Comparison of ENCODE assay signal across 8 mouse cellular contexts in the genomic region with DNA sequence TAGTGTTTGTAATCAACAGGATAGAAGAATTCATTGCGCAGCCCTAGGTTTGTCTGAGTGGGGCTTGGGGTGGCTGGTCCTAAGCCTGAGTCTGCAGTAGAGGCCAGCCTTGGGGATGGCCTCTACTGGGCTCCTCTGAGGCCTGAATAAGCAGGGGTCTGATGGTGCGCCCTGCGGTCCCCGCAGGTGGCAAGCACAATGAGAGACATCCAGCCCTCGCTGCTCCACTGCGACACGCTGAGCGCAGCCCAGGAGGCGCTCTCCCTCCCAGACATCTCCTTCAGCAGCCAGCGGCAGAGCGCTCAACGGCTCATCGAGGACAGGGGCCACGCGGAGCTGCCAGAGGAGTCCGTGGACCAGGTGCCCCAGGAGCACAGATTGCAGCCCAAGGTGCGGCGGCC.
A peak's percentile ranks its signal among the peaks of the same experiment; 100 is the strongest.
DNase-seq lines count a peak whose midpoint lies in the region; ATAC-seq lines count a peak whose summit lies in the region.
"Had no signal": no experiment of that assay in that cellular context is flagged by ENCODE, and none has a peak within 500 bp of the region (broad histone marks: within the 10 kb centered on the region; RNA-seq: fewer than 3 reads in every experiment).

No protein-coding gene starts in this region.

- H3K4me1 ChIP-seq in embryonic facial prominence, embryonic 10.5 days: peaks cover 5% of the 10 kb centered on the region
- H3K4me1 ChIP-seq in forebrain, embryonic 16.5 days (replicated peaks; ENCODE audit: control insufficient read depth, insufficient read depth, low read length): peaks cover 3% of the 10 kb centered on the region; the same call in 1 of the 2 replicates
- peaks cover 5% of the 10 kb centered on the region; the same call in 1 of the 2 replicates for H3K4me1 ChIP-seq in neural tube, embryonic 12.5 days

- no peaks in the 10 kb centered on the region for H3K36me3 ChIP-seq in embryonic facial prominence, embryonic 10.5 days (replicated peaks)
- no peaks in the 10 kb centered on the region for H3K36me3 ChIP-seq in forebrain, embryonic 16.5 days (ENCODE audit: control insufficient read depth, insufficient read depth)
- H3K36me3 ChIP-seq in neural tube, embryonic 12.5 days: no peaks in the 10 kb centered on the region

- no peaks in the 10 kb centered on the region for H3K9me3 ChIP-seq in embryonic facial prominence, embryonic 10.5 days
- H3K9me3 ChIP-seq in forebrain, embryonic 16.5 days (ENCODE audit: control insufficient read depth, low read length): no peaks in the 10 kb centered on the region
- no peaks in the 10 kb centered on the region for H3K9me3 ChIP-seq in neural tube, embryonic 12.5 days

- no peak overlapping the region; the same call in 1 of the 2 replicates for H3K9ac ChIP-seq in forebrain, embryonic 16.5 days (replicated peaks; ENCODE audit: low read depth, low read length)
- H3K9ac ChIP-seq in neural tube, embryonic 12.5 days: no peak overlapping the region

- 0 out of 2 replicates have a peak overlapping the region, but pooled peaks have one; percentile 6 for H3K27ac ChIP-seq in embryonic facial prominence, embryonic 10.5 days (replicated peaks)
- no peak overlapping the region for H3K27ac ChIP-seq in forebrain, embryonic 16.5 days (ENCODE audit: low read length)
- H3K27ac ChIP-seq in neural tube, embryonic 12.5 days: no peak overlapping the region

- H3K4me3 ChIP-seq in embryonic facial prominence, embryonic 10.5 days: peak overlapping the region; percentile 38
- no peak overlapping the region for H3K4me3 ChIP-seq in forebrain, embryonic 16.5 days (replicated peaks; ENCODE audit: low read length)
- H3K4me3 ChIP-seq in neural tube, embryonic 12.5 days: no peak overlapping the region

- no peaks in the 10 kb centered on the region for H3K27me3 ChIP-seq in embryonic facial prominence, embryonic 10.5 days (replicated peaks; ENCODE audit: low read depth, poor library complexity, severe bottlenecking)
- no peaks in the 10 kb centered on the region for H3K27me3 ChIP-seq in forebrain, embryonic 16.5 days (replicated peaks; ENCODE audit: control insufficient read depth, insufficient read depth, low read length)
- H3K27me3 ChIP-seq in neural tube, embryonic 12.5 days (replicated peaks): no peaks in the 10 kb centered on the region

- H3K4me2 ChIP-seq in forebrain, embryonic 16.5 days (ENCODE audit: low read length): peak overlapping the region; percentile 31
- H3K4me2 ChIP-seq in neural tube, embryonic 12.5 days (replicated peaks): peak overlapping the region; percentile 43

- peak; percentile 6 for DNase-seq in kidney, postnatal 10 days
- DNase-seq in kidney, adult 18-20 months: no peak
- peak; percentile 36 for DNase-seq in embryonic facial prominence, embryonic 10.5 days (ENCODE audit: low spot score)
- DNase-seq in gastrocnemius, postnatal 4 days (ENCODE audit: low spot score in 2 of 2): no peak
- no peak for DNase-seq in right cerebral cortex, adult 2 months (ENCODE audit: low spot score in 2 of 2)
- DNase-seq: lung, postnatal 10 days had no signal

- ATAC-seq in forebrain, embryonic 16.5 days: peak; percentile 28; the same call in 1 of the 2 replicates
- ATAC-seq in neural tube, embryonic 12.5 days (ENCODE audit: low FRiP score, low read depth): no peak

- 14% methylated on average over 18 of the region's 18 CpGs for whole genome bisulfite sequencing in embryonic facial prominence, embryonic 10.5 days
- WGBS in forebrain, embryonic 16.5 days: 18% methylated on average over 18 of the region's 18 CpGs
- 22% methylated on average over 18 of the region's 18 CpGs for WGBS in neural tube, embryonic 12.5 days

Comparison
In these comparisons a context has a peak if more than half of its experiments do, and no peak if none do; other contexts are left out.
1. DNase-seq: peak in kidney, postnatal 10 days (single experiment) and embryonic facial prominence, embryonic 10.5 days (single experiment); none in kidney, adult 18-20 months (single experiment), gastrocnemius, postnatal 4 days (0 of 2) and right cerebral cortex, adult 2 months (0 of 2).